Mouse (Mus musculus) stomach, postnatal 0 days (tissue): Measurements from ENCODE around the gene Col18a1.

ENCODE experiments used
- CTCF ChIP-seq: IDR thresholded peaks from 2 replicates; pipeline ENCODE4 v1.5.1; 2016; ENCODE audit warnings: antibody characterized with exemption, low read depth, mild to moderate bottlenecking, moderate library complexity
- EP300 ChIP-seq: optimal IDR thresholded peaks from 2 replicates; pipeline ENCODE3; 2016; ENCODE audit warnings: antibody characterized with exemption

GRCm38 (mm10) chr10:77097890-77098200 lies 68.5 kb downstream of the Col18a1 start:
- TF ChIP-seq CTCF (no peak), EP300 (no peak)
